Mouse (Mus musculus) stomach, postnatal 0 days (tissue): ENCODE data around the gene Snx27.

Source experiments
- CTCF ChIP-seq: IDR thresholded peaks from 2 replicates; pipeline ENCODE4 v1.5.1; 2016; ENCODE audit warnings: antibody characterized with exemption, low read depth, mild to moderate bottlenecking, moderate library complexity
- EP300 ChIP-seq: optimal IDR thresholded peaks from 2 replicates; pipeline ENCODE3; 2016; ENCODE audit warnings: antibody characterized with exemption

DNA sequence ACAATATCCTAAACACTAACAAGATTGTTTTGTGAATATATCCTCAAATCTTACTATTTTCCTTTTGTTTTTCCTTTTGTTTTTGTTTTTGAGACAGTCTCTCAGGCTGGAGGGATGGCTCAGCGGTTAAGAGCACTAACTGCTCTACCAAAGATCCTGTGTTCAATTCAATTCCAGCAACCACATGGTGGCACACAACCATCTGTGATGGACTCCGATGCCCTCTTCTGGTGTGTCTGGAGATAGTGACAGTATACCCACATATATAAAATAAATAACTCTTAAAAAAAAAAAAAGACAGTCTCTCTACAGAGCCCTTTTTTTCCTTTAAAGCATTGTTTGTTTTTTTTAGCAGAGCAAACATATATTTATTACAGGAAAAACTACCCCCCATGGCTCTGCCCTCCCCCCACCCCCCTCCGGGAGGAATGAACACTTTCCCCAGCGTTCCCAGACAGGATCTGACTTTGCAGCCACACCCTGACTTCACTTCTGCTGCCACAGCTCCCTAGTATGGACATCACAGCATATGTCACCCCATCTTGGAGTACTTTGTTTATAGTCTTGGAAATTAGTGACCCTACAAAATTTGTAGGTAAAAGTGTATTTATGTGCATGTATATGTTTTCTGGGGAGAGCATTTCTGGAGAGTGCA lies 18.0 kb downstream of the Snx27 start:
- TF ChIP-seq CTCF = peak; percentile 22; the same call in 1 of the 2 replicates
- no peak for TF ChIP-seq EP300
